Mouse (Mus musculus) adrenal gland, postnatal 36 days (tissue): Measurements from ENCODE around the gene Sox1. TPM values are rescaled to one million over a fixed set of nuclear protein-coding genes. Genes with fewer than 3 reads are reported as not detected.

Source experiments
- DNase-seq, 2 experiments: peaks; one replicate each; pipeline ENCODE4 v3.0.0; 2021; ENCODE audit warnings: mixed read lengths in 1 of 2
- microRNA-seq: library from miRNA; unstranded; fragments of <30 nt; microRNA quantifications from one replicate; pipeline ENCODE4 v1.2.0, GENCODE M21; 2021
- total RNA-seq, 2 experiments: library from RNA; stranded (reverse); gene quantifications; 2 replicates each; pipeline ENCODE4 v1.2.3; 2021

The Sox1 gene
- total RNA-seq, 2 experiments from 2014 or later, result not detected

DNA sequence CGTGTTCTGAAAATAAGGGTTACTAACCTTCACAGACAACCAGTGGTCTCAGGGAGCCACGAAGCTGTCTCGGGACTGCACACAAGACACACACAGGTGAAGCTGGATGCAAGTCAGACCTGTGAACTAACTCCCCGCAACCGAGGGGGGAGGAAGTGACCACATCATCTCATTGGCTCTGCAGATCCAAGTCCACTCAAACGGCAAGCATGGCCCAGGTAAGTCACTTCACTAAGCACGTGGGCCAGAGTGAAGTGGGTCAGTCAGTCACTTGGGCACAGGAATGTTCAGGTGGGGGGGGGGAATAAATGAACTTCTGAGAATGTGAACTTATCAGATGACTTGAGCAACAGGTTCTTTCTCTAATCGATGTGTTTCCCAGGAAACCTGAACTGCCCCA lies 30.8 kb downstream of the Sox1 start:
- DNase-seq, result no peak

- no peak for DNase-seq
Measured at GRCm38 (mm10) chr8:12427346-12427745, 32.3 kb downstream of the Sox1 start.

- no peak for DNase-seq
Measured at GRCm38 (mm10) chr8:12427886-12428799, 33.0 kb downstream of the Sox1 start.

GRCm38 (mm10) chr8:12428931-12429330 lies 33.8 kb downstream of the Sox1 start:
- DNase-seq, result no peak

GRCm38 (mm10) chr8:12429601-12430172 lies 34.6 kb downstream of the Sox1 start:
- no peak for DNase-seq

DNA sequence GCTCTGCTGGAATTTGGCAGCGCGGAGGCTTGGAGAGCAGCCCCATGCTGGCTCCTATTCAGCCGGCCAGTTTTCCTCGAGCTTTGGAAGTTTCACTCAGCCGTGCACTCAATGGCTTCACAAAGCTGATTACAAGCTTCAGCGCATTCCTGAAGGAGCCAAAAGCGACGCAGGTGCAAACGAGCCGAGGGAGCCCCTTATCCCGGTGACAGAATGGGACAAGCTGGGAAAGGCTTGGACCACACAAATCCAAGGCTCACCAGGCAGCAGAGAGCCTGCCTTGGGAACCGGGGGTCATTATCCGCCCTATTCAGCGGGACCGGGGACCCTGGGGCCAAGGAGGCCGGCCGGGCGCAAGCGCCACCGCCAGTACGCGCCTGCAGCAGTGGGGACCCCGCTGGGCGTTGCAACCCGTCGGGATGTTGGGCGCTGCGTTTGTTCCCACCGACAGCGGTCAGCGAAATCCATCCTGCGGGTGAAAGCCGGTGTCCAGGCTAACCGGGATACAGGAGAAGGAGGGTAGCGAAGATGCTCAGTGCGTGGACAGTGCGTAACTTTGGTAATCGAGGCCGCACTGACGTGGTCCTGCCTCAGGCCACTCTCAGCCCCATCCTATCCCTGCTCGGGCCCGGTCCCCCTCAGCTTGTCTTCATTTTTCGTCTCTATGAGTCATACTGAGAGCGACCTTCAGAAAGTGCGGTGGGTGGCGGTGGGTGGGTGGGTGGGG lies 35.2 kb downstream of the Sox1 start:
- DNase-seq, result peak; percentile 9 to 18

DNA sequence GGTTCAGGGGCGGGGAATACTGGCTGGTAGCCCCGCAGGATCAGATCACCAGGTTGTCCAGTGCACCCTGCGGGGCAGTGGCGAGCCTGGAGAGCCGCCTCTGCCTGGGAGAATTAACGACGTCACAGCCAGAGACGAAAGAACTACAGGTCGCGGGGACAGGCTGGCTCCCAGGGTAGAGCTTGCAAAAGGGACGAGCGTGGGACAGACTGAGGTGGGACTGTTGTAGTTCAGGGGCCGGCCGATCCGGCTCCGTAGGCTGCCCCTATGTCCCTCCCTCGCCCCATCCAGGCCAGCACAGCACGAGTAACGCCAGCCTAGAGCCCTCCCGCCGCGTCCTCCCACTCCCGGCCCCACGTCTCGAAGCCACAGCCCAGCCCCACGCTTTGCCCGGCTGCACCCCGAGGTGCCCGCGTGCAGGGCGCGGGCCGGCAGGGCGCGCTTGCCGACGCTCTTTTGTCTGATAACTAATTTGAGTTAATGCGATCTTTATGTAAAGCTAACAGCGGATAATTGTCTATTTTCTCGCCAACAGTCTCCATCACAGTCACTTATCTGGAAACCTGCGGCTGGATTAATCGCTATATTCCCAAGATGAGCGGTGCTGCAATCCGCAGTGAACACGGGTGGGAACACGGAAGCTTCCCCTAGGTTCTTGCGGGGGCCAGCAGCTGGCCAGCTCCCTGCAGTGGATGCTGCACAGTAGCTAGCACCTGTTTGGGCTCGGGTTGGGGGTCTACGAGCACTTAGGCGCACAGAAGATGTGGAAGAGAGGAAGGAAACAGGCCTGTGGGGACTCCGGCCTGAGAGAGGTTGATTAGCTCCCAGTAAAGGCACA lies 36.0 kb downstream of the Sox1 start:
- DNase-seq, result peak; percentile 3 to 14

- DNase-seq, result no peak
Measured at GRCm38 (mm10) chr8:12431738-12432055, 36.6 kb downstream of the Sox1 start.

DNA sequence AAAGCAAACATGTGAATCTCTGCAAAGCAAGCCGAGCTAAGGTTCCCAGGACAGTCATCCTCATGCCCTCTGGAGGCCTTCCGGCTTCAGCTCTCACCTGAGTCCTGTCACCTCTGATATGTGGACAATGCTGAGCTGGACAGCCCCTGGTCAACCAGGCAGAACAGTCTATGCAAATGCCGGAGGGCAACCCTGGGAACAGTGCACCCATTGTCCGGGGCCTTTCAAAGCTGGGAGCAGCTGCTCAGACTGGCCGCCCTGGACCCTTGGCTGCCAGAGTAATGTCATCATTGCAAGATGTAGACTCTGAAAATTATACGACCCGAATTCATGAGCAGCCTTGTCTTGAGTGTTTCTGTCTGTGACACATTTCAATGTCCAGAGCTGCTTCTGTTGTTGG lies 37.5 kb downstream of the Sox1 start:
- no peak for DNase-seq

DNA sequence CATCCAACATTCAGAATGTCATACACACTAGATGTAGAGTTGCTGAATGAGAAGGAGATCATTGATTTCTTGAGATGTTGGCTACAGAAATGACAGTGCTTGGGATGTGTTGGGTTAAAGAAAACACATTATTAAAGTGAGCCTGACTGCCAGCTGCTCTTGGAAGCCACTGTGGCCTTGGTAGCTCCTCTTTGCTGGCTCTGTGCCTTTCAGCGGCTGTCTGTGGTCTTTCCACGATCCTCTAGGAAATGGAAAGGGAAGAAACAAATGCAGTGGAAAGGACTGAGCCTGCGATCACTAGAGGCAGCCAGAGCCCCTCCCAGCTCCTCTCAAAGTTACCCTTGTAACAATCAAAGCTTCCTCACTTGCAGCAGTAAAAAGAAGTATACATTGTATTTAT lies 39.7 kb downstream of the Sox1 start:
- peak; percentile 41 to 65 for DNase-seq

GRCm38 (mm10) chr8:12438021-12438420 lies 42.9 kb downstream of the Sox1 start:
- no peak for DNase-seq

- DNase-seq, result no peak
Measured at GRCm38 (mm10) chr8:12439044-12439443, 43.9 kb downstream of the Sox1 start.

DNA sequence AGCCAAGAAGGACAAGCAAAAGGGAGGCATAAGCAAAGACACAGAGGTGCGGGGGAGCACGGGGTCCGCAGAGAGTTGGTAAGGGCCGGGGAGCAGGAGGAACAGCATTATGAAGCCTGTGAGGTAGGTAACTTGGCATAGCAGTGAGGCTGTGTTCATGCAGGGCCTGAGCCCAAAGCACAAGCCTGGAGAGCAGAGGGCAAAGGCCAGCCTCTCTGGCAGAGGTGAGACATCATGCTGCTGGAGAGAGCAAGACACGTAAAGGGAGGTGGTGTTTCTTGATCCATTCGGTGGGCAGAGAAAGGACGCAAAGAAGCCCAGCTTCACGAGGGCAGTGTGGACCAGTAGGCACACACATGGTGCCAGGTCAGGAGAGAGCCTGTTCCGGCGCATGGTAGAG lies 44.8 kb downstream of the Sox1 start:
- DNase-seq, result no peak

GRCm38 (mm10) chr8:12440997-12441396 lies 45.9 kb downstream of the Sox1 start:
- DNase-seq, result no peak

- no peak for DNase-seq
Measured at GRCm38 (mm10) chr8:12445258-12445657, 50.2 kb downstream of the Sox1 start.

DNA sequence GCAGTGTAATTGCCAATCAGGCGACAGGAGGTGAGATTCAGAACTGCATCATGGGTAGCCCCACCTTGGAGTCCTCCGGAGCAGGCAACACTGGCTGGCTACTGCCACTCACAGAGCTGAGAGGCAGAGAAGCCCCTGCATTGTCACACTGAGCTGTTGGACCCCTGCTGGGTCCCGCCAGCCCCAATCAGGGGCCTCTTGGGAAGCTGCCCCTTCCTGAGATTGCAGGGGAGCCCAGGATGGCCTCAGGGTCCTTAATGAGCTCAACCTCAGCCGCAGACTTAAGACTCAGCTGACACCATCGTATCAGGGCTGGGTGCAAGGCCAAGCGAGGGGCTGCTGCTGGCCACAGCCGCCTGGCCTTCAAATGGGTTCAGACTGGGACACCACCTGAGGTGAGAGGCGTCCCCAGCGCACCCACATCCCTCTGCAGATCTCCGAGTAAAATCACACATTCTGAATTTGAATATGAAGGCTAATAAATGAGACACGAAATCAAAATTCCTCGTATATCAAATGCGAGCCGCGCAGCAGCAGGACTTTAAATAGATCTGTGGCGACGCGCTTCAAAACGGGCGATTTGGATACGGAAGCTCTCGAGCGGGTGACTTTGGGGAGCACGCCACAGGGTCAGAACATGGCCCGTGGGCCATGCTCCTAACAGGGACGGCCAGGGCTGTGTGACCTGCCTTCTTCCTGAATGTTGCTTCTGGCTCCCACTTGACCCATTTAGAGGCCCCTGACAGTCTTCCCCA lies 51.0 kb downstream of the Sox1 start:
- no peak for DNase-seq

Small RNA genes lying within 50 kb of the gene (microRNA-seq; reads per million reads assigned to microRNA genes)
- gene Gm25239, result not detected

Other genes starting within 250 kb of the Sox1 start
- gene A230072I06Rik, start 116.5 kb upstream of the Sox1 start, total RNA-seq, result not detected
- not detected for gene Spaca7, start 177.7 kb downstream of the Sox1 start, total RNA-seq